Comparison of ENCODE assay signal across 28 mouse cellular contexts in genomic region chr13:20049654-20050053, GRCm38 (mm10). TPM values are rescaled to one million over a fixed set of nuclear protein-coding genes. Genes with fewer than 3 reads are reported as not detected.
DNase-seq lines count a peak whose midpoint lies in the region; ATAC-seq and TF ChIP-seq lines count a peak whose summit lies in the region.
"Had no signal": no experiment of that assay in that cellular context is flagged by ENCODE, and none has a peak within 500 bp of the region (broad histone marks: within the 10 kb centered on the region; RNA-seq: fewer than 3 reads in every experiment).

No protein-coding gene starts in this region.

- 70% methylated on average over 8 of the region's 8 CpGs for WGBS in midbrain, embryonic 13.5 days
- 78% methylated on average over 8 of the region's 8 CpGs for whole genome bisulfite sequencing in midbrain, postnatal 0 days
- WGBS in limb, embryonic 10.5 days = 77% methylated on average over 8 of the region's 8 CpGs

- no peak overlapping the region for H3K4me2 ChIP-seq in midbrain, embryonic 13.5 days (replicated peaks)
- no peak overlapping the region for H3K4me2 ChIP-seq in midbrain, postnatal 0 days (ENCODE audit: low read depth, low read length, poor library complexity, severe bottlenecking)
- H3K4me2 ChIP-seq: heart, embryonic 13.5 days; hindbrain, embryonic 13.5 days; liver, embryonic 15.5 days; lung, embryonic 15.5 days had no signal

- no peak overlapping the region for H3K4me3 ChIP-seq in midbrain, embryonic 13.5 days (replicated peaks)
- H3K4me3 ChIP-seq in midbrain, postnatal 0 days (ENCODE audit: low read depth, low read length) = no peak overlapping the region
- H3K4me3 ChIP-seq in limb, embryonic 10.5 days = no peak overlapping the region
- H3K4me3 ChIP-seq: embryonic facial prominence, embryonic 10.5 days; heart, embryonic 13.5 days; hindbrain, embryonic 13.5 days; liver, embryonic 15.5 days; lung, embryonic 15.5 days had no signal

- H3K27me3 ChIP-seq in midbrain, embryonic 13.5 days = 0 out of 2 replicates have a peak, but pooled peaks cover 3% of the 10 kb centered on the region
- H3K27me3 ChIP-seq in midbrain, postnatal 0 days (ENCODE audit: insufficient read depth, low read length) = no peaks in the 10 kb centered on the region
- H3K27me3 ChIP-seq in limb, embryonic 10.5 days (ENCODE audit: low read depth, poor library complexity, severe bottlenecking) = no peaks in the 10 kb centered on the region; the same call in 1 of the 2 replicates
- H3K27me3 ChIP-seq: hindbrain, embryonic 13.5 days; liver, embryonic 15.5 days; lung, embryonic 15.5 days; Patski had no signal

- 0 out of 2 replicates have a peak, but pooled peaks have one; percentile 5 for ATAC-seq in midbrain, embryonic 13.5 days
- no peak for ATAC-seq in midbrain, postnatal 0 days (ENCODE audit: low FRiP score)
- ATAC-seq in common myeloid progenitor, adult 5-6 weeks (replicated peaks; ENCODE audit: low read depth, poor library complexity, severe bottlenecking) = peak; percentile 82
- ATAC-seq in monocyte, adult 5-6 weeks (replicated peaks; ENCODE audit: insufficient number of reproducible peaks, low FRiP score, low TSS enrichment, poor library complexity, severe bottlenecking) = 0 out of 2 replicates have a peak, but pooled peaks have one; percentile 56
- ATAC-seq: forebrain, postnatal 0 days; inflammation-experienced regulatory T-cells, adult 6 months; Patski had no signal

- no peaks in the 10 kb centered on the region for H3K36me3 ChIP-seq in midbrain, embryonic 13.5 days
- H3K36me3 ChIP-seq in midbrain, postnatal 0 days (ENCODE audit: insufficient read depth, low read length) = no peaks in the 10 kb centered on the region
- H3K36me3 ChIP-seq in limb, embryonic 10.5 days = no peaks in the 10 kb centered on the region
- H3K36me3 ChIP-seq: embryonic facial prominence, embryonic 10.5 days; heart, embryonic 13.5 days; hindbrain, embryonic 13.5 days; liver, embryonic 15.5 days; lung, embryonic 15.5 days had no signal

- peaks cover 17% of the 10 kb centered on the region for H3K4me1 ChIP-seq in midbrain, embryonic 13.5 days (replicated peaks)
- H3K4me1 ChIP-seq in midbrain, postnatal 0 days (ENCODE audit: insufficient read depth, low read length) = no peaks in the 10 kb centered on the region
- no peaks in the 10 kb centered on the region for H3K4me1 ChIP-seq in limb, embryonic 10.5 days
- H3K4me1 ChIP-seq: liver, embryonic 15.5 days had no signal

- no peaks in the 10 kb centered on the region for H3K9me3 ChIP-seq in midbrain, embryonic 13.5 days
- H3K9me3 ChIP-seq in midbrain, postnatal 0 days (ENCODE audit: low read length) = no peaks in the 10 kb centered on the region
- H3K9me3 ChIP-seq in limb, embryonic 10.5 days (replicated peaks) = no peaks in the 10 kb centered on the region
- H3K9me3 ChIP-seq: embryonic facial prominence, embryonic 10.5 days; heart, embryonic 13.5 days; hindbrain, embryonic 13.5 days; liver, embryonic 15.5 days; lung, embryonic 15.5 days had no signal

- no peak overlapping the region for H3K27ac ChIP-seq in midbrain, embryonic 13.5 days
- H3K27ac ChIP-seq in midbrain, postnatal 0 days (ENCODE audit: low read depth, low read length) = no peak overlapping the region
- no peak overlapping the region for H3K27ac ChIP-seq in limb, embryonic 10.5 days
- H3K27ac ChIP-seq: embryonic facial prominence, embryonic 10.5 days; heart, embryonic 13.5 days; hindbrain, embryonic 13.5 days; liver, embryonic 15.5 days; lung, embryonic 15.5 days had no signal

- no peak for DNase-seq in midbrain, postnatal 0 days (ENCODE audit: low spot score)
- DNase-seq in A20 (ENCODE audit: low read depth, low spot score) = peak; percentile 72
- DNase-seq in urinary bladder, postnatal 4 days (ENCODE audit: low spot score in 2 of 2) = no peak
- no peak for DNase-seq in limb, embryonic 10.5 days (ENCODE audit: low spot score)
- DNase-seq: adrenal gland, postnatal 36 days; cerebellum, adult 11 months; cerebellum, adult 9-11 months; forebrain, postnatal 0 days; gastrocnemius, postnatal 14 days; heart, adult 18-20 months; heart, postnatal 14 days; kidney, adult 8-10 months; left cerebral cortex, postnatal 4 days; liver; lung, postnatal 36 days; retina, postnatal 1 day; right cerebral cortex, postnatal 25 days; thymus, adult 18-20 months had no signal

- no peak overlapping the region for H3K9ac ChIP-seq in midbrain, embryonic 13.5 days (replicated peaks)
- no peak overlapping the region for H3K9ac ChIP-seq in midbrain, postnatal 0 days (replicated peaks; ENCODE audit: low read length, poor library complexity, severe bottlenecking)
- H3K9ac ChIP-seq: forebrain, postnatal 0 days; heart, embryonic 13.5 days; hindbrain, embryonic 13.5 days; liver, embryonic 15.5 days; lung, embryonic 15.5 days had no signal

- no peak for TF ChIP-seq CTCF in midbrain, postnatal 0 days (IDR thresholded peaks at IDR 0.05)

RNA-seq across cellular contexts. Expression of gene Elmo1, which starts 40.7 kb away (rescaled TPM):
- 36.5 and 40.0 TPM in 2 replicates for polyA plus RNA-seq in midbrain, embryonic 13.5 days (2015; fragmentation: Nextera tagmentation; extraction: Ambion mirVana)
- total RNA-seq in midbrain, postnatal 0 days (2014; rRNA removed) = 31.9 and 36.4 TPM in 2 replicates
- polyA plus RNA-seq in midbrain, postnatal 0 days (2015; fragmentation: Nextera tagmentation; extraction: Ambion mirVana) = 35.0 and 35.2 TPM in 2 replicates
- 68.5 and 75.3 TPM in 2 replicates for total RNA-seq in common myeloid progenitor, adult 5-6 weeks (2017)
- total RNA-seq in monocyte, adult 5-6 weeks (2017) = 61.8 to 124 TPM (median 71.9 TPM) in 3 replicates
- 7.1 and 9.1 TPM in 2 replicates for polyA plus RNA-seq in limb, embryonic 10.5 days (2016; fragmentation: Nextera tagmentation; extraction: Ambion mirVana)
